Comparison of ENCODE assay signal across 31 mouse cellular contexts in the genomic region with DNA sequence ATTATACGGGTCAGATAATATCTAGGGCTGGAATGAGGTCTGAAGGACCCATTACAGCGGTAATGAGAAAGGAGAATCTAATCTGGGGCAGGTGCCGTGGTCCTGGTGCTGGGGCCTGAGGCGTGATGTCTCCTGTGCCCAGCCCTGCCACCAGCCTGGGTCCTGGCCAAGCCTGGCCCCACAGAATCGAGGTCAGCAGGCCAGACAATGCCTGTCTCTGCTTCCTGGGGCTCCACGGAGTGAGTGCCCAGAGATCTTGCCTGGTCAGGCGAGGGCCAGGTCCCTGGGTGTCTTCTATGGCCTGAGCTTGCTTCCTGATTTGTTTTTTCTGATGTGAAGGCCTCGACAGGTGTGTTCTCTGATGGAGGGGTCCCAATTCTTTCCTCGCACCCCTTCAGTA. TPM values are rescaled to one million over a fixed set of nuclear protein-coding genes. Genes with fewer than 3 reads are reported as not detected.
DNase-seq lines count a peak whose midpoint lies in the region; ATAC-seq lines count a peak whose summit lies in the region.
"Had no signal": no experiment of that assay in that cellular context is flagged by ENCODE, and none has a peak within 500 bp of the region (broad histone marks: within the 10 kb centered on the region; RNA-seq: fewer than 3 reads in every experiment).

No protein-coding gene starts in this region.

- H3K27ac ChIP-seq in hindbrain, embryonic 12.5 days: no peak overlapping the region
- H3K27ac ChIP-seq in hindbrain, embryonic 10.5 days: no peak overlapping the region
- H3K27ac ChIP-seq: embryonic facial prominence, embryonic 10.5 days; hindbrain, embryonic 13.5 days; kidney, embryonic 15.5 days; limb, embryonic 13.5 days; neural tube, embryonic 15.5 days; stomach, postnatal 0 days had no signal

- 55% methylated on average over 9 of the region's 9 CpGs for WGBS in hindbrain, embryonic 12.5 days
- WGBS in hindbrain, embryonic 10.5 days: 52% methylated on average over 9 of the region's 9 CpGs

- no peaks in the 10 kb centered on the region for H3K36me3 ChIP-seq in hindbrain, embryonic 12.5 days
- no peaks in the 10 kb centered on the region for H3K36me3 ChIP-seq in hindbrain, embryonic 10.5 days
- H3K36me3 ChIP-seq: embryonic facial prominence, embryonic 10.5 days; heart, embryonic 12.5 days; hindbrain, embryonic 13.5 days; kidney, embryonic 15.5 days; limb, embryonic 13.5 days; neural tube, embryonic 15.5 days had no signal

- H3K9ac ChIP-seq in hindbrain, embryonic 12.5 days: no peak overlapping the region
- H3K9ac ChIP-seq: heart, embryonic 12.5 days; kidney, embryonic 15.5 days; lung, embryonic 14.5 days had no signal

- intact Hi-C loops in heart, postnatal 25 days (cut with DNase I): no loop called here

- H3K9me3 ChIP-seq in hindbrain, embryonic 12.5 days (replicated peaks): no peaks in the 10 kb centered on the region
- no peaks in the 10 kb centered on the region for H3K9me3 ChIP-seq in hindbrain, embryonic 10.5 days
- H3K9me3 ChIP-seq: embryonic facial prominence, embryonic 10.5 days; heart, embryonic 12.5 days; hindbrain, embryonic 13.5 days; kidney, embryonic 15.5 days; limb, embryonic 13.5 days; megakaryocyte, embryonic 14.5 days; neural tube, embryonic 15.5 days had no signal

- ATAC-seq in hindbrain, embryonic 12.5 days (ENCODE audit: low FRiP score): 0 out of 2 replicates have a peak, but pooled peaks have one; percentile 46
- ATAC-seq: Patski had no signal

- H3K4me3 ChIP-seq in hindbrain, embryonic 12.5 days: no peak overlapping the region
- H3K4me3 ChIP-seq in hindbrain, embryonic 10.5 days: no peak overlapping the region

- H3K4me2 ChIP-seq in hindbrain, embryonic 12.5 days (replicated peaks): no peak overlapping the region

- H3K4me1 ChIP-seq in hindbrain, embryonic 12.5 days: peaks cover 6% of the 10 kb centered on the region
- H3K4me1 ChIP-seq in hindbrain, embryonic 10.5 days (replicated peaks): peaks cover 9% of the 10 kb centered on the region

- peaks cover 76% of the 10 kb centered on the region for H3K27me3 ChIP-seq in hindbrain, embryonic 12.5 days
- H3K27me3 ChIP-seq in hindbrain, embryonic 10.5 days (ENCODE audit: insufficient read depth, poor library complexity, severe bottlenecking): peaks cover 77% of the 10 kb centered on the region

- DNase-seq in cerebellum, adult 18-20 months: peak; percentile 21 to 23
- no peak for DNase-seq in cerebellum, adult 11 months
- no peak for DNase-seq in hindbrain, embryonic 10.5 days (ENCODE audit: low spot score)
- peak; percentile 48 for DNase-seq in retina, postnatal 1 day
- no peak for DNase-seq in retina, embryonic 14.5 days (ENCODE audit: low spot score)
- DNase-seq in heart, postnatal 25 days (ENCODE audit: low spot score): no peak
- DNase-seq in frontal cortex, postnatal 14 days (ENCODE audit: low spot score in 2 of 2): no peak
- DNase-seq: adrenal gland, postnatal 36 days; forebrain, postnatal 0 days; gastrocnemius, postnatal 25 days; heart, adult 18-20 months; heart, postnatal 10 days; kidney, adult 11 months; kidney, postnatal 36 days; lung, embryonic 14.5 days; right cerebral cortex, postnatal 14 days; thymus, adult 2 months had no signal

RNA-seq across cellular contexts. Expression of a gene that starts 10.0 kb away (rescaled TPM):
- 2.8 and 3.2 TPM in 2 replicates for polyA plus RNA-seq in hindbrain, embryonic 12.5 days (2016; fragmentation: Nextera tagmentation; extraction: Ambion mirVana)
- 0.21 TPM in 1 of 2 replicates, not detected in the other for polyA plus RNA-seq in hindbrain, embryonic 10.5 days (2016; fragmentation: Nextera tagmentation; extraction: Ambion mirVana)
- not detected for total RNA-seq in heart, postnatal 25 days (2021)
- total RNA-seq: adrenal gland, adult 18-20 months; adrenal gland, postnatal 36 days; forebrain, postnatal 0 days; gastrocnemius, postnatal 25 days; heart, adult 18-20 months; heart, postnatal 10 days; left cerebral cortex, adult 18-20 months; left cerebral cortex, postnatal 25 days had no signal
- polyA plus RNA-seq: cortical plate, adult 2 months; embryonic facial prominence, embryonic 10.5 days; forebrain, postnatal 0 days; heart, embryonic 12.5 days; kidney, embryonic 15.5 days; limb, embryonic 13.5 days; lung, embryonic 14.5 days; Patski; stomach, postnatal 0 days; thymus, adult 2 months had no signal

Comparison
In these comparisons a context has a peak if more than half of its experiments do, and no peak if none do; other contexts are left out.
1. DNase-seq: peak in cerebellum, adult 18-20 months (2 of 2) and retina, postnatal 1 day (single experiment); none in cerebellum, adult 11 months (single experiment), hindbrain, embryonic 10.5 days (single experiment), retina, embryonic 14.5 days (single experiment), heart, postnatal 25 days (single experiment) and frontal cortex, postnatal 14 days (0 of 2).